Mouse (Mus musculus) forebrain, embryonic 15.5 days (tissue): ENCODE measurements around the gene Ago1. TPM values are rescaled to one million over a fixed set of nuclear protein-coding genes. Genes with fewer than 3 reads are reported as not detected.

Source experiments
- ATAC-seq: fragments of 200-750 bp; cut with Nextera tagmentation; replicated peaks from 2 replicates; pipeline ENCODE4 v1.8.0; 2017; ENCODE audit warnings: mild to moderate bottlenecking, moderate TSS enrichment, moderate library complexity
- H3K27ac ChIP-seq: fragments of 300-500 bp; sonication (generic); replicated peaks from 2 replicates; pipeline ENCODE4 v1.5.1; 2015; ENCODE audit warnings: mild to moderate bottlenecking, inconsistent platforms
- H3K27me3 ChIP-seq: fragments of 300-500 bp; sonication (generic); 2 replicates; pipeline ENCODE4 v1.6.1; 2015; ENCODE audit warnings: inconsistent platforms
- H3K36me3 ChIP-seq: fragments of 300-500 bp; sonication (generic); 2 replicates; pipeline ENCODE4 v1.6.1; 2015; ENCODE audit warnings: mild to moderate bottlenecking, inconsistent platforms
- H3K4me1 ChIP-seq: fragments of 300-500 bp; sonication (generic); 2 replicates; pipeline ENCODE4 v1.6.1; 2015; ENCODE audit warnings: inconsistent platforms
- H3K4me2 ChIP-seq: fragments of 300-500 bp; sonication (generic); replicated peaks from 2 replicates; pipeline ENCODE4 v1.6.1; 2015; ENCODE audit warnings: mild to moderate bottlenecking, inconsistent platforms
- H3K4me3 ChIP-seq: fragments of 300-500 bp; sonication (generic); 2 replicates; pipeline ENCODE4 v1.5.1; 2015; ENCODE audit warnings: mild to moderate bottlenecking, inconsistent platforms
- H3K9ac ChIP-seq: fragments of 300-500 bp; sonication (generic); replicated peaks from 2 replicates; pipeline ENCODE4 v1.6.1; 2015; ENCODE audit warnings: mild to moderate bottlenecking, inconsistent platforms
- H3K9me3 ChIP-seq: fragments of 300-500 bp; sonication (generic); 2 replicates; pipeline ENCODE4 v1.6.1; 2016; ENCODE audit warnings: inconsistent platforms
- WGBS: fragments of 180-500 bp; shearing (Covaris S2); methylation state at CpG from one replicate; pipeline ENCODE4 v1.1.7; 2015; ENCODE audit warnings: mixed read lengths; 5-methylcytosine and 5-hydroxymethylcytosine counted together
- polyA plus RNA-seq: library from polyadenylated mRNA; unstranded; fragments of >200 nt; fragmentation: Nextera tagmentation; extraction: Ambion mirVana; gene quantifications from 2 replicates; pipeline ENCODE4 v1.2.1, GENCODE M21; 2015

Gene Ago1
- polyA plus RNA-seq, 1 experiment from 2014 or later, result 15.3 TPM

GRCm38 (mm10) chr4:126434094-126434493, 34.3 kb downstream of the Ago1 start:
- Histone ChIP-seq H3K27me3 (no peaks in the 10 kb centered on the region), H3K36me3 (peaks cover 44% of the 10 kb centered on the region), H3K4me2 (no peak overlapping the region), H3K27ac (no peak overlapping the region), H3K9ac (no peak overlapping the region), H3K9me3 (no peaks in the 10 kb centered on the region), H3K4me3 (no peak overlapping the region), H3K4me1 (0 out of 2 replicates have a peak, but pooled peaks cover 3% of the 10 kb centered on the region)
- 97% methylated on average over 2 of the region's 2 CpGs for WGBS
- no peak for ATAC-seq

GRCm38 (mm10) chr4:126433175-126433574, 35.2 kb downstream of the Ago1 start:
- Histone ChIP-seq H3K4me2 (no peak overlapping the region), H3K9me3 (no peaks in the 10 kb centered on the region), H3K27ac (no peak overlapping the region), H3K9ac (no peak overlapping the region), H3K27me3 (no peaks in the 10 kb centered on the region), H3K36me3 (peaks cover 35% of the 10 kb centered on the region), H3K4me3 (no peak overlapping the region), H3K4me1 (peaks cover 11% of the 10 kb centered on the region)
- ATAC-seq, result no peak
- WGBS, result 91% methylated on average over 4 of the region's 4 CpGs

- no peaks in the 10 kb centered on the region for H3K9me3 ChIP-seq
- H3K4me1 ChIP-seq, result peaks cover 13% of the 10 kb centered on the region
- H3K27me3 ChIP-seq, result no peaks in the 10 kb centered on the region
- no peak overlapping the region for H3K9ac ChIP-seq
- no peak overlapping the region for H3K4me2 ChIP-seq
- H3K4me3 ChIP-seq, result no peak overlapping the region
- H3K36me3 ChIP-seq, result peaks cover 22% of the 10 kb centered on the region
- no peak overlapping the region for H3K27ac ChIP-seq
- ATAC-seq, result no peak
- 79% methylated on average over 4 of the region's 4 CpGs for WGBS
These were observed 36.6 kb downstream of the Ago1 start for GRCm38 (mm10) chr4:126431746-126432145.

GRCm38 (mm10) chr4:126429347-126430079, 38.9 kb downstream of the Ago1 start, which contains the start of gene Ago3:
Ago3 (minus strand) TSS chr4:126429556.
- Histone ChIP-seq H3K4me3 (peak within 1 kb of the TSS; percentile 99), H3K27me3 (no peaks in the 10 kb centered on the region), H3K9me3 (no peaks in the 10 kb centered on the region), H3K4me1 (peaks cover 13% of the 10 kb centered on the region), H3K9ac (peak within 1 kb of the TSS; percentile 91), H3K27ac (peak within 1 kb of the TSS; percentile 90), H3K4me2 (peak within 1 kb of the TSS; percentile 94), H3K36me3 (peaks cover 1% of the 10 kb centered on the region; the same call in 1 of the 2 replicates)
- 1% methylated on average over 65 of the region's 65 CpGs for WGBS
- peak; percentile 97 for ATAC-seq

GRCm38 (mm10) chr4:126428682-126429346, 39.6 kb downstream of the Ago1 start:
- H3K27me3 ChIP-seq, result no peaks in the 10 kb centered on the region
- no peaks in the 10 kb centered on the region for H3K36me3 ChIP-seq
- no peaks in the 10 kb centered on the region for H3K9me3 ChIP-seq
- H3K9ac ChIP-seq, result peak overlapping the region; percentile 91
- peak overlapping the region; percentile 94 for H3K4me2 ChIP-seq
- H3K4me3 ChIP-seq, result peak overlapping the region; percentile 99
- 1% methylated on average over 24 of the region's 24 CpGs for WGBS
- peaks cover 13% of the 10 kb centered on the region for H3K4me1 ChIP-seq
- ATAC-seq, result peak; percentile 75
- H3K27ac ChIP-seq, result peak overlapping the region; percentile 90

GRCm38 (mm10) chr4:126423866-126424265, 44.5 kb downstream of the Ago1 start:
- no peaks in the 10 kb centered on the region for H3K9me3 ChIP-seq
- H3K27me3 ChIP-seq, result no peaks in the 10 kb centered on the region
- no peaks in the 10 kb centered on the region for H3K36me3 ChIP-seq
- no peak overlapping the region for H3K9ac ChIP-seq
- no peak for ATAC-seq
- 85% methylated on average over 2 of the region's 2 CpGs for WGBS
- peaks cover 9% of the 10 kb centered on the region for H3K4me1 ChIP-seq
- H3K4me2 ChIP-seq, result no peak overlapping the region
- H3K27ac ChIP-seq, result no peak overlapping the region
- H3K4me3 ChIP-seq, result no peak overlapping the region

GRCm38 (mm10) chr4:126415707-126416106, 52.7 kb downstream of the Ago1 start:
- H3K4me2 ChIP-seq, result no peak overlapping the region
- H3K9me3 ChIP-seq, result no peaks in the 10 kb centered on the region
- H3K4me3 ChIP-seq, result no peak overlapping the region
- H3K36me3 ChIP-seq, result peaks cover 4% of the 10 kb centered on the region; the same call in 1 of the 2 replicates
- H3K9ac ChIP-seq, result no peak overlapping the region
- no peak for ATAC-seq
- no peak overlapping the region for H3K27ac ChIP-seq
- H3K27me3 ChIP-seq, result no peaks in the 10 kb centered on the region
- no peaks in the 10 kb centered on the region for H3K4me1 ChIP-seq

- WGBS, result 94% methylated on average over 3 of the region's 3 CpGs
- ATAC-seq, result no peak
- no peaks in the 10 kb centered on the region for H3K27me3 ChIP-seq
- peaks cover 4% of the 10 kb centered on the region; the same call in 1 of the 2 replicates for H3K36me3 ChIP-seq
- H3K4me3 ChIP-seq, result no peak overlapping the region
- no peaks in the 10 kb centered on the region for H3K4me1 ChIP-seq
- no peak overlapping the region for H3K27ac ChIP-seq
- H3K9me3 ChIP-seq, result no peaks in the 10 kb centered on the region
- no peak overlapping the region for H3K9ac ChIP-seq
- no peak overlapping the region for H3K4me2 ChIP-seq
These were observed 55.9 kb downstream of the Ago1 start for GRCm38 (mm10) chr4:126412526-126412925.

Other genes with a start within 250 kb of the Ago1 start
- 76.8 and 79.6 TPM in 2 replicates for gene Map7d1, start 212.2 kb downstream of the Ago1 start, polyA plus RNA-seq
- 175 and 182 TPM in 2 replicates for gene Trappc3, start 206.3 kb downstream of the Ago1 start, polyA plus RNA-seq
- gene Col8a2, start 181.8 kb downstream of the Ago1 start, polyA plus RNA-seq, result 2.0 and 3.0 TPM in 2 replicates
- gene Adprhl2, start 146.9 kb downstream of the Ago1 start, polyA plus RNA-seq, result 81.9 and 85.3 TPM in 2 replicates
- 12.7 and 16.0 TPM in 2 replicates for gene Tekt2, start 142.9 kb downstream of the Ago1 start, polyA plus RNA-seq
- 16.3 and 19.9 TPM in 2 replicates for gene Ago3, start 39.0 kb downstream of the Ago1 start, polyA plus RNA-seq
- 8.6 and 10.2 TPM in 2 replicates for gene Ago4, start 64.9 kb upstream of the Ago1 start, polyA plus RNA-seq
- gene Clspn, start 88.4 kb upstream of the Ago1 start, polyA plus RNA-seq, result 19.3 and 21.5 TPM in 2 replicates
- gene 5730409E04Rik, start 141.2 kb upstream of the Ago1 start, polyA plus RNA-seq, result 4.8 and 5.3 TPM in 2 replicates
- 449 and 456 TPM in 2 replicates for gene Psmb2, start 209.0 kb upstream of the Ago1 start, polyA plus RNA-seq